In genomic region chr10:30660564-30661328, GRCm38 (mm10) we compare ENCODE assay signal across 12 mouse cellular contexts. TPM values are rescaled to one million over a fixed set of nuclear protein-coding genes. Genes with fewer than 3 reads are reported as not detected.
DNase-seq lines count a peak whose midpoint lies in the region; ATAC-seq and TF ChIP-seq lines count a peak whose summit lies in the region.
"Had no signal": no experiment of that assay in that cellular context is flagged by ENCODE, and none has a peak within 500 bp of the region (broad histone marks: within the 10 kb centered on the region; RNA-seq: fewer than 3 reads in every experiment).

No protein-coding gene starts in this region.

- H3K27me3 ChIP-seq in heart, adult 2 months (ENCODE audit: control insufficient read depth, insufficient read depth, low read length) = no peaks in the 10 kb centered on the region
- H3K27me3 ChIP-seq in heart, embryonic 12.5 days (replicated peaks) = no peaks in the 10 kb centered on the region
- H3K27me3 ChIP-seq: heart, embryonic 13.5 days; lung, embryonic 15.5 days had no signal

- H3K4me1 ChIP-seq in heart, adult 2 months (ENCODE audit: control insufficient read depth, insufficient read depth, low read length) = no peaks in the 10 kb centered on the region
- no peaks in the 10 kb centered on the region for H3K4me1 ChIP-seq in heart, embryonic 12.5 days (replicated peaks)

- ATAC-seq in heart, embryonic 12.5 days (ENCODE audit: insufficient number of reproducible peaks, low FRiP score) = no peak
- ATAC-seq in hematopoietic stem cell, adult 5-6 weeks (replicated peaks in 1 of 2; ENCODE audit: insufficient read depth in 1 of 2, low FRiP score in 2 of 2, low TSS enrichment in 1 of 2, low read depth in 1 of 2, poor library complexity in 2 of 2, severe bottlenecking in 2 of 2) = peak; percentile 80 to 83
- ATAC-seq: intestine, embryonic 16.5 days had no signal

- no peaks in the 10 kb centered on the region for H3K9me3 ChIP-seq in heart, embryonic 12.5 days (replicated peaks)
- H3K9me3 ChIP-seq: forebrain, embryonic 10.5 days; heart, embryonic 13.5 days; lung, embryonic 15.5 days had no signal

- H3K36me3 ChIP-seq in heart, adult 2 months (ENCODE audit: control insufficient read depth, insufficient read depth, low read length) = no peaks in the 10 kb centered on the region
- H3K36me3 ChIP-seq in heart, embryonic 12.5 days = peaks cover 23% of the 10 kb centered on the region
- H3K36me3 ChIP-seq: lung, embryonic 15.5 days had no signal

- intact Hi-C loops in heart, adult 2 months (cut with DNase I) = loop anchor here (5.0 kb wide), 1 partner anchor 147 kb away; no protein-coding TSS in a partner anchor

- no peak overlapping the region for H3K4me2 ChIP-seq in heart, embryonic 12.5 days
- H3K4me2 ChIP-seq: heart, embryonic 13.5 days; lung, embryonic 15.5 days had no signal

- no peak overlapping the region for H3K27ac ChIP-seq in heart, adult 2 months
- H3K27ac ChIP-seq in heart, embryonic 12.5 days (ENCODE audit: poor library complexity, severe bottlenecking) = no peak overlapping the region
- H3K27ac ChIP-seq: forebrain, embryonic 10.5 days; heart, embryonic 13.5 days; lung, embryonic 15.5 days had no signal

- peak; percentile 53 for TF ChIP-seq CTCF in heart, adult 2 months (IDR thresholded peaks at IDR 0.05)

- no peak for DNase-seq in heart, adult 2 months
- DNase-seq in 3T3-L1 (ENCODE audit: low read depth, low spot score) (peak; percentile 18), ES-CJ7 (ENCODE audit: low read depth, low spot score) (peak; percentile 11)
- DNase-seq in yolk sac, embryonic 10.5 days (ENCODE audit: low spot score) = no peak
- DNase-seq in urinary bladder, postnatal 10 days (ENCODE audit: low spot score) = no peak
- DNase-seq: thymus, adult 18-20 months had no signal

- H3K79me2 ChIP-seq in heart, adult 2 months (replicated peaks; ENCODE audit: control insufficient read depth, insufficient read depth, low read length) = no peaks in the 10 kb centered on the region

- no peak for TF ChIP-seq POLR2A in heart, adult 2 months (IDR thresholded peaks at IDR 0.05; ENCODE audit: insufficient read depth, low read depth, low read length)

- H3K9ac ChIP-seq in heart, adult 2 months (ENCODE audit: low read depth, low read length) = no peak overlapping the region
- H3K9ac ChIP-seq in heart, embryonic 12.5 days = no peak overlapping the region
- H3K9ac ChIP-seq: heart, embryonic 13.5 days; lung, embryonic 15.5 days had no signal

- 76% methylated on average over 6 of the region's 6 CpGs for WGBS in heart, adult 2 months
- 82% methylated on average over 6 of the region's 6 CpGs for WGBS in heart, embryonic 12.5 days

- no peak for TF ChIP-seq EP300 in heart, adult 2 months (IDR thresholded peaks at IDR 0.05; ENCODE audit: insufficient read depth, low read depth, low read length)

- no peak overlapping the region for H3K4me3 ChIP-seq in heart, adult 2 months
- no peak overlapping the region for H3K4me3 ChIP-seq in heart, embryonic 12.5 days
- H3K4me3 ChIP-seq: forebrain, embryonic 10.5 days; heart, embryonic 13.5 days; lung, embryonic 15.5 days had no signal

RNA-seq across cellular contexts. Expression of gene Hint3, which starts 31.3 kb away (rescaled TPM):
- total RNA-seq in heart, adult 2 months (2021) = 10 to 100 TPM; 70.1 to 92.3 TPM
- 22.4 and 40.4 TPM in 2 replicates for polyA plus RNA-seq in heart, adult 2 months (2012; rRNA removed)
- polyA plus RNA-seq in heart, embryonic 12.5 days (2016; fragmentation: Nextera tagmentation; extraction: Ambion mirVana) = 29.2 and 32.8 TPM in 2 replicates
- total RNA-seq in hematopoietic stem cell, adult 5-6 weeks (2017) = 10.2 and 15.1 TPM in 2 replicates

Comparison
In these comparisons a context has a peak if more than half of its experiments do, and no peak if none do; other contexts are left out.
1. DNase-seq: peak in 3T3-L1 (single experiment) and ES-CJ7 (single experiment); none in heart, adult 2 months (0 of 2), yolk sac, embryonic 10.5 days (single experiment) and urinary bladder, postnatal 10 days (single experiment).